Mouse (Mus musculus) left cerebral cortex, adult 11 months (tissue): ENCODE measurements around the gene Lrp5.

Experiments used
- DNase-seq: peaks from one replicate; pipeline ENCODE4 v3.0.0; 2022; ENCODE audit warnings: low spot score

The Lrp5 gene

GRCm38 (mm10) chr19:3654940-3655339 lies 31.4 kb downstream of the Lrp5 start:
- no peak for DNase-seq

GRCm38 (mm10) chr19:3654058-3654457 lies 32.3 kb downstream of the Lrp5 start:
- DNase-seq = no peak

GRCm38 (mm10) chr19:3653508-3653907 lies 32.9 kb downstream of the Lrp5 start:
- DNase-seq = no peak

- no peak for DNase-seq
Observed at GRCm38 (mm10) chr19:3651989-3652388, 34.4 kb downstream of the Lrp5 start.

- no peak for DNase-seq
Observed at GRCm38 (mm10) chr19:3651220-3651619, 35.1 kb downstream of the Lrp5 start.

GRCm38 (mm10) chr19:3650448-3650847 lies 35.9 kb downstream of the Lrp5 start:
- no peak for DNase-seq

- no peak for DNase-seq
Observed at GRCm38 (mm10) chr19:3648830-3649450, 37.4 kb downstream of the Lrp5 start.

- no peak for DNase-seq
Observed at GRCm38 (mm10) chr19:3647999-3648398, 38.4 kb downstream of the Lrp5 start.

- no peak for DNase-seq
Observed at GRCm38 (mm10) chr19:3645813-3646212, 40.6 kb downstream of the Lrp5 start.

GRCm38 (mm10) chr19:3645318-3645717 lies 41.0 kb downstream of the Lrp5 start:
- no peak for DNase-seq

- no peak for DNase-seq
Observed at GRCm38 (mm10) chr19:3639561-3639960, 46.8 kb downstream of the Lrp5 start.

GRCm38 (mm10) chr19:3638698-3639097 lies 47.7 kb downstream of the Lrp5 start:
- no peak for DNase-seq

- no peak for DNase-seq
Observed at GRCm38 (mm10) chr19:3632018-3632417, 54.3 kb downstream of the Lrp5 start.

- DNase-seq = no peak
Observed at GRCm38 (mm10) chr19:3631431-3631830, 54.9 kb downstream of the Lrp5 start.

- DNase-seq = no peak
Observed at GRCm38 (mm10) chr19:3630486-3630885, 55.9 kb downstream of the Lrp5 start.

- no peak for DNase-seq
Observed at GRCm38 (mm10) chr19:3630027-3630426, 56.3 kb downstream of the Lrp5 start.

- no peak for DNase-seq
Observed at GRCm38 (mm10) chr19:3628223-3628622, 58.1 kb downstream of the Lrp5 start.

GRCm38 (mm10) chr19:3625111-3625510 lies 61.3 kb downstream of the Lrp5 start:
- DNase-seq = no peak

- no peak for DNase-seq
Observed at GRCm38 (mm10) chr19:3623824-3624223, 62.5 kb downstream of the Lrp5 start.

- no peak for DNase-seq
Observed at GRCm38 (mm10) chr19:3623294-3623693, 63.1 kb downstream of the Lrp5 start.

- DNase-seq = no peak
Observed at GRCm38 (mm10) chr19:3620871-3621270, 65.5 kb downstream of the Lrp5 start.

- DNase-seq = no peak
Observed at GRCm38 (mm10) chr19:3619359-3619758, 67.0 kb downstream of the Lrp5 start.

GRCm38 (mm10) chr19:3613991-3614390 lies 72.4 kb downstream of the Lrp5 start:
- no peak for DNase-seq

- no peak for DNase-seq
Observed at GRCm38 (mm10) chr19:3612534-3613273, 73.7 kb downstream of the Lrp5 start.
